Mouse (Mus musculus) bone marrow, adult 2 months (tissue): ENCODE results near the gene Rap2a.

Source experiments
- CTCF ChIP-seq: fragments of 200-500 bp; IDR thresholded peaks from 2 replicates; pipeline ENCODE4 v1.5.1; 2011; ENCODE audit warnings: low read length, control low read depth; ENCODE audit not compliant: control insufficient read depth, insufficient read depth
- POLR2A ChIP-seq: fragments of 200-500 bp; IDR thresholded peaks from 2 replicates; pipeline ENCODE4 v1.6.1; 2011; ENCODE audit warnings: low read depth, mild to moderate bottlenecking, control low read depth, low read length, borderline replicate concordance; ENCODE audit not compliant: control insufficient read depth

DNA sequence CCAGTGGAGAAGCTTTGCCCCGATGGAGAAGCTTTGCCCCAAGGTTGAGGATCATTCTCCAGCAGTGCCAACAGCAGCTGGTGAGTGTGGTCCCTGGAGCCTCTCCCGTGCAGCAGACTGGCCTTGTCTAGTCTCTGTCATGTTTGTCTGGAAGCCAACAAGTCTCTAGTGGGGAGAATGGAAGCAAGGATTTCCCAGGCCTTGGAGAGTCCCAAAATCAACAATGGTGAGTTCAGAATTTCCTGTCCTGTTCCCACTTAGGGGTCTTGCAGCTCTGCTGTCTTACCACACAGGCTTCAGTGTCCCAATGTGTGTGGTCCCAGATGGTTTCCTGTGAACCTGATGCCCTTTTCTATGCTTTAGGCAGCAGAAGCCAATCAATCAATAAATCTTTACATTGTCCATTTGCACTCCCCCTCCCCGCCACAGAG, 56.6 kb downstream of the Rap2a start:
- TF ChIP-seq CTCF (no peak), POLR2A (no peak)
